Mouse (Mus musculus) heart, embryonic 15.5 days (tissue): ENCODE measurements around the gene Gm9044. TPM values are rescaled to one million over a fixed set of nuclear protein-coding genes. Genes with fewer than 3 reads are reported as not detected.
"Not testable (repeated sequence)": the region's sequence is repeated elsewhere in the genome, so short reads cannot be mapped to it uniquely, and the experiment has no call there.

Experiments
- ATAC-seq: fragments of 200-750 bp; cut with Nextera tagmentation; replicated peaks from 2 replicates; pipeline ENCODE4 v1.8.0; 2017; ENCODE audit warnings: low read depth, moderate TSS enrichment; ENCODE audit not compliant: insufficient number of reproducible peaks, insufficient read depth, low FRiP score
- H3K27ac ChIP-seq: fragments of 300-500 bp; sonication (generic); 2 replicates; pipeline ENCODE4 v1.5.1; 2015; ENCODE audit warnings: mild to moderate bottlenecking, inconsistent platforms
- H3K27me3 ChIP-seq: fragments of 300-500 bp; sonication (generic); 2 replicates; pipeline ENCODE4 v1.6.1; 2015; ENCODE audit warnings: inconsistent platforms
- H3K36me3 ChIP-seq: fragments of 300-500 bp; sonication (generic); 2 replicates; pipeline ENCODE4 v1.6.1; 2015; ENCODE audit warnings: mild to moderate bottlenecking, inconsistent platforms
- H3K4me1 ChIP-seq: fragments of 300-500 bp; sonication (generic); replicated peaks from 2 replicates; pipeline ENCODE4 v1.6.1; 2015; ENCODE audit warnings: inconsistent platforms
- H3K4me2 ChIP-seq: fragments of 300-500 bp; sonication (generic); 2 replicates; pipeline ENCODE4 v1.6.1; 2015; ENCODE audit warnings: inconsistent platforms, mild to moderate bottlenecking, moderate library complexity
- H3K4me3 ChIP-seq: fragments of 300-500 bp; sonication (generic); 2 replicates; pipeline ENCODE4 v1.5.1; 2015; ENCODE audit warnings: mild to moderate bottlenecking, inconsistent platforms
- H3K9ac ChIP-seq: fragments of 300-500 bp; sonication (generic); 2 replicates; pipeline ENCODE4 v1.6.1; 2015; ENCODE audit warnings: mild to moderate bottlenecking, inconsistent platforms
- H3K9me3 ChIP-seq: fragments of 300-500 bp; sonication (generic); replicated peaks from 2 replicates; pipeline ENCODE4 v1.6.1; 2016; ENCODE audit warnings: inconsistent platforms
- WGBS: fragments of 180-500 bp; shearing (Covaris S2); methylation state at CpG from one replicate; pipeline ENCODE4 v1.1.7; 2015; ENCODE audit warnings: mixed read lengths; 5-methylcytosine and 5-hydroxymethylcytosine counted together
- polyA plus RNA-seq: library from polyadenylated mRNA; unstranded; fragments of >200 nt; fragmentation: Nextera tagmentation; extraction: Ambion mirVana; gene quantifications from 2 replicates; pipeline ENCODE4 v1.2.1, GENCODE M21; 2015

Gm9044 gene
- polyA plus RNA-seq, 1 experiment from 2014 or later, result not detected

DNA sequence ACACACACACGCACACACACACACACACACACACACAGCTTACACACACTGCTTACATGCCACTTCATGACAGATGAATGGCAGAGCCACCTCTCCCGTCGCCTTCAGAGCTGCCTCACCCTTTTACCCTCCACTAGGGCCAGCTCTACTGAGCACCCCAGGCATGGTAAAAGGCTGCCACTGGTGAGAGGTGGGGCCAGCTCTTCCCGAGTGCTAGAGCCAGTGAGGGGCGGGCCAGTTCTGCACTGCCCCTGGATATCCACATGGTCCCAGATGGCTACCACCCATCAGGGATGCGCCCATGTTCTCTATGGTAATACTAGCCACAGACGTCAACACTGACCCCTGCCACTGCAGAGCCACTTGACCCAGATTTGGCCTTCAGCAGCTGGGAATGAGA is 49.6 kb downstream of the Gm9044 start:
- H3K9ac ChIP-seq, H3K4me2 ChIP-seq, H3K27me3 ChIP-seq, H3K4me1 ChIP-seq, ATAC-seq, H3K4me3 ChIP-seq, H3K27ac ChIP-seq, H3K9me3 ChIP-seq, H3K36me3 ChIP-seq: not testable (repeated sequence)
- 65% methylated on average over 7 of the region's 7 CpGs for WGBS

Other genes with a start within 250 kb of the Gm9044 start
- 13.6 and 14.4 TPM in 2 replicates for gene Mdm1, start 190.6 kb downstream of the Gm9044 start, polyA plus RNA-seq
- gene Il22, start 127.5 kb downstream of the Gm9044 start, polyA plus RNA-seq, result not detected in 2 replicates
- gene Gm32717, start 91.6 kb downstream of the Gm9044 start, polyA plus RNA-seq, result not detected in 2 replicates
- not detected in 2 replicates for gene Gm32802, start 73.7 kb downstream of the Gm9044 start, polyA plus RNA-seq
- not detected in 2 replicates for gene Iltifb, start 37.4 kb downstream of the Gm9044 start, polyA plus RNA-seq
- not detected in 2 replicates for gene Gm9040, start 5.4 kb downstream of the Gm9044 start, polyA plus RNA-seq
- 0.08 and 0.15 TPM in 2 replicates for gene Gm9045, start 5.4 kb upstream of the Gm9044 start, polyA plus RNA-seq
- not detected in 2 replicates for gene Gm9046, start 10.8 kb upstream of the Gm9044 start, polyA plus RNA-seq
- not detected in 2 replicates for gene Gm9048, start 16.3 kb upstream of the Gm9044 start, polyA plus RNA-seq
- 0.08 and 0.15 TPM in 2 replicates for gene Gm9049, start 21.7 kb upstream of the Gm9044 start, polyA plus RNA-seq
- gene Ifng, start 108.6 kb upstream of the Gm9044 start, polyA plus RNA-seq, result 0.11 TPM in 1 of 2 replicates, not detected in the other